Mouse (Mus musculus) limb, embryonic 11.5 days (tissue): ENCODE results near the gene Cyp2j8. TPM values are rescaled to one million over a fixed set of nuclear protein-coding genes. Genes with fewer than 3 reads are reported as not detected.

Experiments used
- polyA plus RNA-seq: library from polyadenylated mRNA; unstranded; fragments of >200 nt; fragmentation: Nextera tagmentation; extraction: Ambion mirVana; gene quantifications from 2 replicates; pipeline ENCODE4 v1.2.1, GENCODE M21; 2014

Gene Cyp2j8
- polyA plus RNA-seq, 1 experiment from 2014 or later: not detected

Other genes starting within 250 kb of the Cyp2j8 start
- not detected in 2 replicates for gene Cyp2j11, start 158.7 kb downstream of the Cyp2j8 start, polyA plus RNA-seq
- 4.6 and 5.6 TPM in 2 replicates for gene Cyp2j6, start 46.3 kb upstream of the Cyp2j8 start, polyA plus RNA-seq
- gene Cyp2j9, start 84.2 kb upstream of the Cyp2j8 start, polyA plus RNA-seq: 0.64 and 0.79 TPM in 2 replicates
- gene Cyp2j5, start 156.8 kb upstream of the Cyp2j8 start, polyA plus RNA-seq: not detected in 2 replicates